Mouse (Mus musculus): ENCODE results near the gene Nkd1. TPM values are rescaled to one million over a fixed set of nuclear protein-coding genes. Genes with fewer than 3 reads are reported as not detected.

The Nkd1 gene
- polyA plus RNA-seq, 1 experiment from 2014 or later: 48.9 TPM

DNA sequence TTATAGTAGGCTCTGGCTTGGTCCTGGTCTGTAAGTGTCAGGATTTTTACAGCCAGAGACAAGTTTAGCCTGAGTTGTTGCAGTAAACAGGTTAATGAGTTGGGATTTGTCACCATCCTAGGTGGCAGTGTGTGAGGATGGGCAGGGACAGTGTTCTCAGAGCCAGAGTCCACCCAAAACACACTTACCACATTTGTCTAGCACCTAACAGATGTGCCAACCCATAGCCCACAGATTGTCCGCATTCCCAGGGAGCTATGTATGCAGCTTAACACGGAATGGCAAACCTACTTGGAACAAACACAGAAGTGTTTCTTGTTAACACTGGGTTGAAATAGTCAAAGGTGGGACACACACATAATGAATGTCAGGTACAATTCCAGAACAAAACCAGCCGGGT, 47.1 kb downstream of the Nkd1 start:
- ATAC-seq (ENCODE audit: low read depth): no peak
- H3K27ac ChIP-seq (replicated peaks): 0 out of 2 replicates have a peak overlapping the region, but pooled peaks have one; percentile 18
- H3K36me3 ChIP-seq: no peaks in the 10 kb centered on the region
- peaks cover 85% of the 10 kb centered on the region for H3K4me1 ChIP-seq (replicated peaks)
- no peak overlapping the region for H3K4me2 ChIP-seq
- H3K9me3 ChIP-seq: no peaks in the 10 kb centered on the region
- no peaks in the 10 kb centered on the region for H3K27me3 ChIP-seq
- H3K4me3 ChIP-seq: no peak overlapping the region
- 93% methylated on average over 3 of the region's 3 CpGs for WGBS
- H3K9ac ChIP-seq: no peak overlapping the region

DNA sequence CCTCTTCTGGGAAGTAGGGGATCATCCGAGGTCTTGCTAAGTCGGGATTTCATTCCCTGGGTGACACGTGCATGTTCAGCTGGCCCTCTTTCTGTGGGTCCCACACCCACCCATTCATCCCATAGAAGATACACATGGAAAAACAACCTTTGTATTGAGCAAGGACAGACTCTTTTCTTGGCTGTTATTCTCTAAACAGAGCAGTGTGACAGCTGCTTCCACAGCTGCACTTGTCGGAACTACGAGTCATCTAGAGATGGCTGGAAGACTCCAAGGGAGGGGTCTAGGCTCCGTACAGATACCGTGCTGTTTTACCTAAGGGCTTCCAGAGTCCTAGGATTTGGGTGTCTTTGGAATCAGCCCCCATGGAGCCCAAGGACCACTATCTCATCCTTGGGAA, 48.2 kb downstream of the Nkd1 start:
- no peak for ATAC-seq (ENCODE audit: low read depth)
- H3K27me3 ChIP-seq: no peaks in the 10 kb centered on the region
- no peaks in the 10 kb centered on the region for H3K9me3 ChIP-seq
- H3K4me2 ChIP-seq: no peak overlapping the region
- 0 out of 2 replicates have a peak overlapping the region, but pooled peaks have one; percentile 42 for H3K27ac ChIP-seq (replicated peaks)
- H3K36me3 ChIP-seq: no peaks in the 10 kb centered on the region
- no peak overlapping the region for H3K4me3 ChIP-seq
- no peak overlapping the region for H3K9ac ChIP-seq
- WGBS: 64% methylated on average over 7 of the region's 7 CpGs
- peaks cover 83% of the 10 kb centered on the region for H3K4me1 ChIP-seq (replicated peaks)

DNA sequence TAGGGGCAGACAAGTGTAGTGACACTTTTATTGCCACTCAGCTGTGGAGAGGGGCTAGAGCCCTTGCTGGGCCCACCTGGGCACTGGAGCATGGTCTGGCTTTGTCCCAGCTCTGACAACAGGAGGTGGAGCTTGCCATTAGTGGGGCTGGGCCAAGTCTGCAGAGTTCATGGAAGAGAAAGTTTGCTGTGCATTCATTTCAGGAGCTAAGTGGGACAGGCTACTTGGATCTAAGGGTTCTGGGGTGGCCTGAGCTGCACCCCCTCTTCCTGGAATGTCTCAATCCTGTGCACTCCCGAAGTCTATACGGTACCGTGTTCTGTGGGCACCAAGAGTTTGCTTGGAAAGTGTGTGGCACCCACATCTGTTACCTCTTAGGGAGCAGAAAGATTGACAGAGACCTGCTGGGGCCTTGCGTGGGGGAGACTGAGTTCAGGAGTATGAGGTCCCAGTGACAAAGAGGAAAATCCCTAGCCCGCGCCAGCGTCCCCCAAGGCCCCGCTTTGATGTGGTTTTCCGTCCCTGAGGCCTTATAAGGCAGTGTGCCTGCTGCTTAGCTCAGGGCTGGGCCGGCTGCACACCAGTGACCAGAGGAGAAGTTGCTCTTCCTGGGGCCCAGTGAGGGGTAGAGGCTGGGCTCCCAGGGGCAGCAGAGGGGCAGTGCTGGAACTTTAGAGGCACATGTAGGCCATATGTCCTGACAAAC, 49.3 kb downstream of the Nkd1 start:
- Histone ChIP-seq H3K36me3 (0 out of 2 replicates have a peak, but pooled peaks cover 8% of the 10 kb centered on the region), H3K4me3 (no peak overlapping the region), H3K9ac (no peak overlapping the region), H3K4me1 (replicated peaks) (peaks cover 74% of the 10 kb centered on the region), H3K27me3 (no peaks in the 10 kb centered on the region), H3K9me3 (no peaks in the 10 kb centered on the region), H3K27ac (replicated peaks) (peak overlapping the region; percentile 9), H3K4me2 (no peak overlapping the region)
- 44% methylated on average over 10 of the region's 10 CpGs for WGBS
- no peak for ATAC-seq (ENCODE audit: low read depth)

DNA sequence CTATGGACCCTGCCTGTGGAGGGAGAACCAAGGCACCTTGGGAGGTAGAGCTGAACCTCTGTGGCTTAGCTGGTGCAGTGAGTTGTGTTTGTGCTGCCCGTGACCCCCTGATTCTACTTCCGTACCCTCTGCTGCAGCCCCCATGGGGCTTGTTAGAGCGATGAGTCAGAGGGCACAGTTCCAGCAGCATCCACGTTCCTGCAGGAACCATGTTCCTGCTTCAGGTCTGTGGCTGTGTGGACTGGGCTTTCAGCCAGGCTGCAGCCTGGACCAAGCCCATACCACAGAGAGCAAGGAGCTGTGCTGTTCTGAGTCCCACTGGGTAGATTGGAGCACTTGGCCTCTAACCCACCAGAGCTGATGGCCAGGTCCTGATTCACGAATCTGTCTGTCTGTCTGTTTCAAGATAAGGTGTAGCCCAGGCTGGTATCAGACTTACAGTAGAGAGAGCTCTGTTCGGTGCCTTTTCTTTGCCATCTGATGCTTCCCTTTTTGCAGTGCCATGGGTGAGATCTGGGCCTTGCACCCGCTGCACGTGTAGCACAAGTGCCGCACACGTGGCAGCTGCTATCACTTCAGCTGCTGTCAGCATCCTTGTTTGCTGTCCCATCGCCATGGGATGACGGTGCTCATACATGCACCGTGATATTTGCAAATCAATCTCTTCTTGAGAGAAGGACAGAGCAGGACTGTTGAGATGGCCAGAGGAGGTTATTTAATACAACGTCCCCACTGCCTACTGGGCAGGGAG, 50.5 kb downstream of the Nkd1 start:
- Histone ChIP-seq H3K36me3 (0 out of 2 replicates have a peak, but pooled peaks cover 8% of the 10 kb centered on the region), H3K9me3 (no peaks in the 10 kb centered on the region), H3K4me3 (no peak overlapping the region), H3K4me2 (no peak overlapping the region), H3K27me3 (no peaks in the 10 kb centered on the region), H3K9ac (no peak overlapping the region), H3K4me1 (replicated peaks) (peaks cover 63% of the 10 kb centered on the region), H3K27ac (replicated peaks) (0 out of 2 replicates have a peak overlapping the region, but pooled peaks have one; percentile 6)
- no peak for ATAC-seq (ENCODE audit: low read depth)
- WGBS: 82% methylated on average over 14 of the region's 14 CpGs

DNA sequence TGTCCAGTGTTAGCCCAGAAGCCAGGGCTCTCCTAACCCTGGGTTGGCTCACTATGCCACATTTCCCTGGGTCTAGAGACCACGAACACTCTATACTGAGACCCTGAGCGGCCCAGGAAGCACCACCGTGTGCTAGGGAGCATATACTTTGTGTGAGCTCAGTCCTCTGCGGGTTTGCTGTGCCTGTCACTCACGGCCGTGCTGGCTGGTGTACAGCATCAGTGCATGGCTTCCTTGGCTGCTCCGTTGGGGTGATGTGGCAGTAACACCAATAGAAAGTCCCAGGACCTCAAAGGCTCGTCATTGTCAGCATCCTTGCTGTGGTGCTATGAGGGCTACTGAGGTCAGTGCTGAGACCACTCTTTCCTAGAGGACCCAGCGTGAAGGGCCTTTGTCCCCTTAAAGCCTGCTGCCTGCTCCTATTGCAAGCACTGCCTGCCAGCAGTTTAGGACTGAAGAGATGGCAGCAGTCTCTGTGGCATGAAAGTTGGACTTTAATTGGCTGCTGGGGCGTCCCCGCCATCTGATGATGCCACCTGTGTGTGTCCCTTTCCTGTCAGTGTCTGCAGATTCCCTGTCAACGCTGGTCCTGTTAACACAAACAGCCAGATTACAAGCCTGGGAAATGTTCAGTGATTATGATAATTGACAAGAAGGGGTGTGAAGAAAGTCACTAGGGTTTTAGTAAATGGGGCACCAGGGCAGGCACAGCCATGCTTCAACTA, 51.2 kb downstream of the Nkd1 start:
- Histone ChIP-seq H3K9me3 (no peaks in the 10 kb centered on the region), H3K4me2 (no peak overlapping the region), H3K9ac (no peak overlapping the region), H3K4me3 (no peak overlapping the region), H3K4me1 (replicated peaks) (peaks cover 61% of the 10 kb centered on the region), H3K27me3 (no peaks in the 10 kb centered on the region), H3K27ac (replicated peaks) (no peak overlapping the region), H3K36me3 (0 out of 2 replicates have a peak, but pooled peaks cover 8% of the 10 kb centered on the region)
- ATAC-seq (ENCODE audit: low read depth): no peak
- WGBS: 88% methylated on average over 12 of the region's 12 CpGs

DNA sequence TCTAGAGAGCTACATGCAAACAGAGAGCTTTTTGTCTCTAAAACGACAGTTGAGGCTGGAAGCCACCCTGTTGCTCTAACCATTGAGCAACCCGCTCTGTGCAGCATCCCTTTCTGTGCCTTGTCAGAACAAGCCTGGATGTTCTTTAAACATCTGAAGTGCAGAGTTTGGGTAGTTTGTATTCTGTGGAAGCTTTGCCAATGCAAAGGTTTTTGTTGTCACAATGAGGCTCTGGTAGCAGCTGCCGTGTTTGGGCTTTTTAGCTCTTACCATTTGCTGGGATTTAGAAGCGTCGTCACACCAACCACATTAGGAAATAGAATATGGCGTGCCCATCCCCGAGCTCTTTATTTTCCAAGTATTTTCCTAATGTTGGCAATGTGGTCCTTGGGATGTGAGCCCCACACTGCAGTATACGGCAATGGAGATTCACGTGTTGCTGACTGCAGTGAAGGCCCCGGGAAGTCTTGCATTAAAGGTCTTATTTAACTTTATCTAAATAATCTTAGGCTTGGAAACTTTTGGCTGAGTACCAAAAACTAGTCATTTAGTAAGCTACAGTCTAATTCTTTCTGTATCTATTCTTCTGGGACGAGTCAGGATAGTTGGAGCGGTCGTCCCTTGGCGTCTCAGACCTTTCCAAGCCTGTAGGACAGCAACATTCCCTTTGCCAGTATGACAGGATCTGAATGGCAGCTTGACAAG, 51.9 kb downstream of the Nkd1 start:
- Histone ChIP-seq H3K4me3 (no peak overlapping the region), H3K27me3 (no peaks in the 10 kb centered on the region), H3K4me1 (replicated peaks) (peaks cover 61% of the 10 kb centered on the region), H3K27ac (replicated peaks) (no peak overlapping the region), H3K9ac (no peak overlapping the region), H3K9me3 (no peaks in the 10 kb centered on the region), H3K4me2 (no peak overlapping the region), H3K36me3 (0 out of 2 replicates have a peak, but pooled peaks cover 8% of the 10 kb centered on the region)
- WGBS: 84% methylated on average over 14 of the region's 14 CpGs
- ATAC-seq (ENCODE audit: low read depth): no peak

DNA sequence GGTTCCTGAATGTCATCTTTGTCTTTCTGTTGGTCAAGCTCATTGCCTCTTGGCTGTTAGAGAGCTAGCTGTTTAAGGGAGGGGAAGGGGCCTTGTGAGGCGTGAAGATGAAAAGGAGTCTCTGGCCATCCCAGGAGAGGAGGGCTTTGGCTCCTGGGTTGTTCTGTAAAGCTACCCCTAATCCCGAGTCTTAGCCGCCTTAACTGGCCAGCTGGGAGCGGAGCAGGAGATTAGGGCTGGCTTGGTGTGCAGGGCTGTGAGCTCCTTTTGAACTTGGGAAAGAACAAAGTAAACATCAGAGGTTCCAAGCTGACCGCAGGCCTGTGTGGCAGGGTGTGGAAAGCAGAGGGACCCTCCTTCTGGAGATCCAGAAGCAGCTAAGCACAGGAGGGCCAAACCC, 53.8 kb downstream of the Nkd1 start:
- WGBS: 82% methylated on average over 5 of the region's 5 CpGs
- no peak overlapping the region for H3K27ac ChIP-seq (replicated peaks)
- no peak for ATAC-seq (ENCODE audit: low read depth)

DNA sequence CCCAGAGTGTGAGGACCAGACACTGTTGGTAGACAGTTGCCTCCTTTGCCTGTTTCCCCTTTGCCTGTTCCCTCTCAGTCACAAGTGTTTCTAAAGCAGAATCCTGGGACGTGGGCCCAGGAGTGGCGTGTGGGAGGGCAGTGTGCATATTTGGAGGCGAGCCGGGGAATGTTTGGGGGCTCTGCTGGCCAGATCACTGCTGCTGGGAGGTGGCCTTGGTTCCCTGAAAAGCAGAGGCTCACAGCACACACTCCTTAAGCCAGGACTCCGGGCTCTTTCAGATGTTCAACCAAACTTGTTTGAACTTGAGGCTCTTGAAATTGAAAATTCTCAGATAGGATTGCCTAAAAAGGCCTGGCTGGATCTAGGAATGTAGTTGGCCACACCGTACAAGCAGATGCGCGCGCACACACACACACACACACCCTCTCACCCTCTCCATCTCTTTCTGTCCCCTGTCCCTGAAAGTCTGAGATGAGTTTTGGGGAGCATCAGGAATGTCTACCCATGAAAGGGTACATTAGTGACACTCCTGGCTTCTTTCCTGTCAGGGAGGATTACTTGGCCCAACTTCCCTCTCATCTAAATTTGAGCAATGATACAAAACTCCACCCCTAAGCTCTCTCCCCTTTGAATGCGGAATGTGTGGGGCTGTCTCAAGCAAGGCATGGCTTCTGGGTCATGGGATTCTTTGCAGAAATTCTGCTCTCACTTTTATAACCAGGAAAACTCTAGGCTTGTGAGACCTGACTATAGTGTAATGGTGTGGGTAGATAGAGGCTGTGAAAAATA, 55.4 kb downstream of the Nkd1 start:
- H3K27ac ChIP-seq (replicated peaks): no peak overlapping the region
- no peaks in the 10 kb centered on the region for H3K9me3 ChIP-seq
- no peaks in the 10 kb centered on the region for H3K27me3 ChIP-seq
- 88% methylated on average over 10 of the region's 10 CpGs for WGBS
- no peak overlapping the region for H3K4me2 ChIP-seq
- no peak for ATAC-seq (ENCODE audit: low read depth)
- H3K9ac ChIP-seq: no peak overlapping the region
- H3K36me3 ChIP-seq: 0 out of 2 replicates have a peak, but pooled peaks cover 8% of the 10 kb centered on the region
- H3K4me3 ChIP-seq: no peak overlapping the region
- peaks cover 51% of the 10 kb centered on the region for H3K4me1 ChIP-seq (replicated peaks)

More for the DNA sequence above, 53.8 kb downstream of the Nkd1 start:
- Histone ChIP-seq H3K27me3 (no peaks in the 10 kb centered on the region), H3K9ac (no peak overlapping the region), H3K4me3 (no peak overlapping the region), H3K9me3 (no peaks in the 10 kb centered on the region), H3K4me1 (replicated peaks) (peaks cover 62% of the 10 kb centered on the region), H3K36me3 (0 out of 2 replicates have a peak, but pooled peaks cover 8% of the 10 kb centered on the region), H3K4me2 (no peak overlapping the region)

DNA sequence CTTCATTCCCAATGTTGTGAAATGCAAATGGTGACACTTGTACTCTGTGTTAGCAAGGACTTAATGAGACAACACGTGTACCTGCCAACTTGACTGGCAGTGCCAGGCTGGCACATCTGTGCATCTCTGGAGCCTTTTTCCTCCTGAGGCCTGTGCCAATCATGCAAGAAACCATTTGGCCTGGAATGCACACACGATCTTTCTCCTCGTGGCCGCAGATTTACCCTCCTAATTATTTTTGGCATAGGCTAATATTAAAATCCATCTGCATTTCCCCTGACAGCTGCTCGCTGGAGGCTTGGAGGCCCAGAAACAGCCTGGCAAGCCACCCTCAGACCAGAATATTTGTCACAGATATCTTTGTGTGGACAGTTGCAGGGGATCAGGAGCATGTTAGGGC, 56.5 kb downstream of the Nkd1 start:
- Histone ChIP-seq H3K36me3 (0 out of 2 replicates have a peak, but pooled peaks cover 9% of the 10 kb centered on the region), H3K4me1 (replicated peaks) (peaks cover 40% of the 10 kb centered on the region), H3K9ac (no peak overlapping the region), H3K4me3 (no peak overlapping the region), H3K4me2 (no peak overlapping the region), H3K9me3 (no peaks in the 10 kb centered on the region), H3K27me3 (no peaks in the 10 kb centered on the region), H3K27ac (replicated peaks) (0 out of 2 replicates have a peak overlapping the region, but pooled peaks have one; percentile 5)
- no peak for ATAC-seq (ENCODE audit: low read depth)
- 65% methylated on average over 5 of the region's 5 CpGs for WGBS

DNA sequence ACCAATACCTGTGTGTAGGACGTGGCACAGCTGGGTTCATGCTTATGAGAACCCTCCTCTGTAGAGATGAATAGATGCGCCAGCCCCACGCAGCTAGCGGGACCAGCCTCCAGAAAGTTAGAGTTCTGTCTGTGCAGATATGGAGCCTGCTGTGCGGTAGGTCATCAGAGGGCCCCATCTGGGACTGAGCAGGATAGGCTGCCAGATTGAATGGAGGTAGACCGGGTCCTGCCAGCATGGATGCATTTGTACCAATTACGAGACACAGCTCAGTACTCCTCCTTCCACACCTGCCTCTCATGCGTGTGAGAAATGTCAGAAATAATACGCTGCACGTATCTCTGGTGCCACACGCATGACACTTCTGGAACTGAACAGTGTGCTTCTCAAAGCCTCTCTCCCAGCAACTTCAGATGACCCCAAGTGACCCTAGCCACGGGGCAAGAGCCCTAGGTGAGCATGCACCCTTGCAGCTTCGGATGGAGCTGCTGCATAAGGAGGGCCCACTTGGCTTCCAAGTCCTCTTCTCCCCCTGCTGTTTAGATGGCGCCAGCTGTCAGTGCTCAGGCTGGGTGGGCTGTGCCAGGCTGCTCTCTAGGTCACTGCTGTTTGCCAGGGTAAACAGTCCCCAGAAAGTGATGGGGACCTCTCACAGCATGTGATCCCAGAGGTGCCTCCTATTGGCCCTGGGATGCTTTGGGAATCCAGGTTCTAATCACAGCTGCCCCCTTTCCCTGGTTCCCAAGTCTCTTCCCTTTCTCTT, 57.4 kb downstream of the Nkd1 start:
- H3K36me3 ChIP-seq: peaks cover 18% of the 10 kb centered on the region; the same call in 1 of the 2 replicates
- ATAC-seq (ENCODE audit: low read depth): peak; percentile 52; the same call in 1 of the 2 replicates
- H3K4me2 ChIP-seq: no peak overlapping the region
- no peak overlapping the region for H3K4me3 ChIP-seq
- peak overlapping the region; percentile 23; the same call in 1 of the 2 replicates for H3K27ac ChIP-seq (replicated peaks)
- WGBS: 58% methylated on average over 14 of the region's 14 CpGs
- no peaks in the 10 kb centered on the region for H3K27me3 ChIP-seq
- peaks cover 32% of the 10 kb centered on the region for H3K4me1 ChIP-seq (replicated peaks)
- no peak overlapping the region for H3K9ac ChIP-seq
- H3K9me3 ChIP-seq: no peaks in the 10 kb centered on the region
